Mouse (Mus musculus): ENCODE data around the gene Med4.

- TF ChIP-seq CTCF (IDR thresholded peaks at IDR 0.05; ENCODE audit: low read depth), result no peak
- TF ChIP-seq EP300 (IDR thresholded peaks at IDR 0.05; ENCODE audit: low read depth), result no peak
These were observed 38.2 kb downstream of the Med4 start, which contains the start of gene Nudt15 for GRCm38 (mm10) chr14:73548051-73548450.

Data from liver, postnatal 0 days (tissue).